In the genomic region with DNA sequence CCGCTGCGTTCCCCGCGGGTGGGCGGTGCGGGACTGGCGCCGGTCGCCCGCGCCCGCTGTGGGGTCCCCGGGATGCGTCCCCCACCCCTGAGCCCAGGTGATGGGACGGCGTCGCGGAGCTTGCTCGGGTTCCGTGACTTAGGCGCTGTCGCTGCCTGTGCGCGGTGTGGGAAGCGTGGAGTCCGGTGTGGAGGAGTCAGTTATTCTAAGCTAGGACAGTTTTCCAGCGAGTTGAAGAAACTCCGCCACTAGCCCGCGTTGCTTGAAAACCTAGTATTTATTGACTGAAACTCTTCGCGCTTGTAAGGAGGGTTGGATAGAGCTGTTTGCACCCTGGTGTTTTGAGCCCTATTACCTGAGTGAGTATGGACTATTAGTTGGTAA, we compare ENCODE assay signal across 8 mouse cellular contexts. TPM values are rescaled to one million over a fixed set of nuclear protein-coding genes. Genes with fewer than 3 reads are reported as not detected.
A peak's percentile ranks its signal among the peaks of the same experiment; 100 is the strongest.
DNase-seq lines count a peak whose midpoint lies in the region; ATAC-seq and TF ChIP-seq lines count a peak whose summit lies in the region.

No protein-coding gene starts in this region.

- H3K4me2 ChIP-seq in kidney, embryonic 16.5 days (replicated peaks; ENCODE audit: low read depth, low read length): peak overlapping the region; percentile 79
- H3K4me2 ChIP-seq in embryonic facial prominence, embryonic 14.5 days (ENCODE audit: low read depth, low read length): peak overlapping the region; percentile 84
- peak overlapping the region; percentile 44 for H3K4me2 ChIP-seq in limb, embryonic 11.5 days (ENCODE audit: low read depth, severe bottlenecking)
- H3K4me2 ChIP-seq in stomach, embryonic 16.5 days (ENCODE audit: low read depth, low read length): peak overlapping the region; percentile 77

- ATAC-seq in kidney, embryonic 16.5 days (ENCODE audit: low FRiP score, low TSS enrichment): peak; percentile 52
- no peak for ATAC-seq in G1E (ENCODE audit: extremely low read depth, insufficient number of reproducible peaks, low FRiP score, poor library complexity, severe bottlenecking)
- ATAC-seq in embryonic facial prominence, embryonic 14.5 days (ENCODE audit: low read depth): peak; percentile 39; the same call in 1 of the 2 replicates
- peak; percentile 40; the same call in 1 of the 2 replicates for ATAC-seq in limb, embryonic 11.5 days (ENCODE audit: insufficient number of reproducible peaks, low FRiP score, low TSS enrichment, low read depth)
- no peak for ATAC-seq in stomach, embryonic 16.5 days (ENCODE audit: insufficient read depth, low FRiP score)

- H3K4me1 ChIP-seq in kidney, embryonic 16.5 days (ENCODE audit: insufficient read depth, low read length): peaks cover 15% of the 10 kb centered on the region
- H3K4me1 ChIP-seq in G1E (ENCODE audit: insufficient read depth, low read depth, low read length): peaks cover 25% of the 10 kb centered on the region
- peaks cover 12% of the 10 kb centered on the region for H3K4me1 ChIP-seq in embryonic facial prominence, embryonic 14.5 days (ENCODE audit: control insufficient read depth, insufficient read depth, low read length)
- H3K4me1 ChIP-seq in limb, embryonic 11.5 days (ENCODE audit: control insufficient read depth, insufficient read depth, low read length): peaks cover 2% of the 10 kb centered on the region; the same call in 1 of the 2 replicates
- H3K4me1 ChIP-seq in stomach, embryonic 16.5 days (ENCODE audit: control insufficient read depth, insufficient read depth, low read length): peaks cover 11% of the 10 kb centered on the region

- no peak for DNase-seq in kidney, adult 9 months
- DNase-seq in G1E (ENCODE audit: low spot score): no peak
- no peak for DNase-seq in embryonic facial prominence, embryonic 14.5 days (ENCODE audit: low spot score)
- DNase-seq in limb, embryonic 11.5 days (ENCODE audit: low spot score): no peak
- no peak for DNase-seq in thymus, postnatal 14 days
- no peak for DNase-seq in cerebellum, adult 8-10 months

- no peaks in the 10 kb centered on the region for H3K36me3 ChIP-seq in kidney, embryonic 16.5 days (ENCODE audit: insufficient read depth, low read length)
- H3K36me3 ChIP-seq in G1E (replicated peaks): peaks cover 13% of the 10 kb centered on the region
- no peaks in the 10 kb centered on the region for H3K36me3 ChIP-seq in embryonic facial prominence, embryonic 14.5 days (ENCODE audit: control insufficient read depth, insufficient read depth, low read length)
- no peaks in the 10 kb centered on the region for H3K36me3 ChIP-seq in limb, embryonic 11.5 days (ENCODE audit: control insufficient read depth, insufficient read depth, low read length)
- H3K36me3 ChIP-seq in stomach, embryonic 16.5 days (ENCODE audit: control insufficient read depth, insufficient read depth, low read length): no peaks in the 10 kb centered on the region

- H3K9ac ChIP-seq in kidney, embryonic 16.5 days (replicated peaks; ENCODE audit: low read length): peak overlapping the region; percentile 78
- peak overlapping the region; percentile 82 for H3K9ac ChIP-seq in embryonic facial prominence, embryonic 14.5 days (ENCODE audit: low read depth, low read length)
- peak overlapping the region; percentile 88 for H3K9ac ChIP-seq in limb, embryonic 11.5 days (ENCODE audit: low read length)
- peak overlapping the region; percentile 88 for H3K9ac ChIP-seq in stomach, embryonic 16.5 days (ENCODE audit: low read length)

- under 1% methylated on average over 31 of the region's 32 CpGs for WGBS in kidney, embryonic 16.5 days
- under 1% methylated on average over 28 of the region's 32 CpGs for WGBS in embryonic facial prominence, embryonic 14.5 days
- under 1% methylated on average over 32 of the region's 32 CpGs for WGBS in limb, embryonic 11.5 days
- WGBS in stomach, embryonic 16.5 days: 0% methylated on average over 28 of the region's 32 CpGs

- peak overlapping the region; percentile 67 for H3K4me3 ChIP-seq in kidney, embryonic 16.5 days (ENCODE audit: low read length)
- H3K4me3 ChIP-seq in G1E (ENCODE audit: low read depth, low read length): peak overlapping the region; percentile 92
- peak overlapping the region; percentile 76 for H3K4me3 ChIP-seq in embryonic facial prominence, embryonic 14.5 days (ENCODE audit: low read depth, low read length)
- H3K4me3 ChIP-seq in limb, embryonic 11.5 days (ENCODE audit: low read depth, low read length): peak overlapping the region; percentile 85
- H3K4me3 ChIP-seq in stomach, embryonic 16.5 days (replicated peaks; ENCODE audit: low read length): peak overlapping the region; percentile 86

- no peaks in the 10 kb centered on the region for H3K9me3 ChIP-seq in kidney, embryonic 16.5 days (ENCODE audit: low read length)
- H3K9me3 ChIP-seq in G1E (replicated peaks): no peaks in the 10 kb centered on the region
- no peaks in the 10 kb centered on the region for H3K9me3 ChIP-seq in embryonic facial prominence, embryonic 14.5 days (ENCODE audit: control insufficient read depth, low read length)
- H3K9me3 ChIP-seq in limb, embryonic 11.5 days (ENCODE audit: control insufficient read depth, low read length): no peaks in the 10 kb centered on the region
- no peaks in the 10 kb centered on the region for H3K9me3 ChIP-seq in stomach, embryonic 16.5 days (replicated peaks; ENCODE audit: control insufficient read depth, low read length)

- TF ChIP-seq CTCF in G1E (IDR thresholded peaks at IDR 0.05; ENCODE audit: low read depth, low read length): no peak

- H3K27ac ChIP-seq in kidney, embryonic 16.5 days (ENCODE audit: low read length): peak overlapping the region; percentile 51; the same call in 1 of the 2 replicates
- peak overlapping the region; percentile 70 for H3K27ac ChIP-seq in embryonic facial prominence, embryonic 14.5 days (replicated peaks; ENCODE audit: low read depth, low read length)
- H3K27ac ChIP-seq in limb, embryonic 11.5 days (replicated peaks; ENCODE audit: low read depth, low read length): no peak overlapping the region; the same call in 1 of the 2 replicates
- peak overlapping the region; percentile 75 for H3K27ac ChIP-seq in stomach, embryonic 16.5 days (ENCODE audit: low read length)

- no peaks in the 10 kb centered on the region for H3K27me3 ChIP-seq in kidney, embryonic 16.5 days (ENCODE audit: insufficient read depth, low read length)
- H3K27me3 ChIP-seq in G1E (ENCODE audit: insufficient read depth, low read length): no peaks in the 10 kb centered on the region
- H3K27me3 ChIP-seq in embryonic facial prominence, embryonic 14.5 days (replicated peaks; ENCODE audit: control insufficient read depth, insufficient read depth, low read length): no peaks in the 10 kb centered on the region
- H3K27me3 ChIP-seq in limb, embryonic 11.5 days (ENCODE audit: control insufficient read depth, insufficient read depth, low read length): no peaks in the 10 kb centered on the region
- H3K27me3 ChIP-seq in stomach, embryonic 16.5 days (ENCODE audit: control insufficient read depth, insufficient read depth, low read length): no peaks in the 10 kb centered on the region

RNA-seq across cellular contexts. Expression of gene Fgd6, which starts 0.6 kb away (rescaled TPM):
- polyA plus RNA-seq in kidney, embryonic 16.5 days (2015; fragmentation: Nextera tagmentation; extraction: Ambion mirVana): 3.3 TPM in 2 replicates
- 28.3 and 34.5 TPM in 2 replicates for total RNA-seq in G1E (2014; fragmentation: Nextera tagmentation)
- total RNA-seq in G1E (2017): 7.4 and 7.5 TPM in 2 replicates
- polyA plus RNA-seq in G1E (2012): 1.1 and 1.4 TPM in 2 replicates
- polyA plus RNA-seq in embryonic facial prominence, embryonic 14.5 days (2014; fragmentation: Nextera tagmentation; extraction: Ambion mirVana): 2.8 and 3.1 TPM in 2 replicates
- polyA plus RNA-seq in limb, embryonic 11.5 days (2014; fragmentation: Nextera tagmentation; extraction: Ambion mirVana): 6.5 and 7.2 TPM in 2 replicates
- polyA plus RNA-seq in stomach, embryonic 16.5 days (2015; fragmentation: Nextera tagmentation; extraction: Ambion mirVana): 3.7 and 3.9 TPM in 2 replicates

RNA-seq across cellular contexts. Expression of gene Vezt, which starts 0.8 kb away (rescaled TPM):
- 24.5 TPM in 2 replicates for polyA plus RNA-seq in kidney, embryonic 16.5 days (2015; fragmentation: Nextera tagmentation; extraction: Ambion mirVana)
- total RNA-seq in G1E (2014; fragmentation: Nextera tagmentation): 30.6 and 35.7 TPM in 2 replicates
- total RNA-seq in G1E (2017): 13.2 and 13.4 TPM in 2 replicates
- polyA plus RNA-seq in G1E (2012): 2.9 and 3.5 TPM in 2 replicates
- 29.0 and 32.5 TPM in 2 replicates for polyA plus RNA-seq in embryonic facial prominence, embryonic 14.5 days (2014; fragmentation: Nextera tagmentation; extraction: Ambion mirVana)
- polyA plus RNA-seq in limb, embryonic 11.5 days (2014; fragmentation: Nextera tagmentation; extraction: Ambion mirVana): 25.5 and 32.3 TPM in 2 replicates
- polyA plus RNA-seq in stomach, embryonic 16.5 days (2015; fragmentation: Nextera tagmentation; extraction: Ambion mirVana): 26.4 and 27.4 TPM in 2 replicates

Comparison
In these comparisons a context has a peak if more than half of its experiments do, and no peak if none do; other contexts are left out.
1. ATAC-seq: peak in kidney, embryonic 16.5 days (single experiment), embryonic facial prominence, embryonic 14.5 days (single experiment) and limb, embryonic 11.5 days (single experiment); none in G1E (single experiment) and stomach, embryonic 16.5 days (single experiment).
2. Peak in every context shown above with its lines, with median percentiles within 50 percentile points of each other: H3K4me2 ChIP-seq, H3K4me3 ChIP-seq and H3K9ac ChIP-seq.